Comparison of ENCODE assay signal across 12 mouse cellular contexts in the genomic region with DNA sequence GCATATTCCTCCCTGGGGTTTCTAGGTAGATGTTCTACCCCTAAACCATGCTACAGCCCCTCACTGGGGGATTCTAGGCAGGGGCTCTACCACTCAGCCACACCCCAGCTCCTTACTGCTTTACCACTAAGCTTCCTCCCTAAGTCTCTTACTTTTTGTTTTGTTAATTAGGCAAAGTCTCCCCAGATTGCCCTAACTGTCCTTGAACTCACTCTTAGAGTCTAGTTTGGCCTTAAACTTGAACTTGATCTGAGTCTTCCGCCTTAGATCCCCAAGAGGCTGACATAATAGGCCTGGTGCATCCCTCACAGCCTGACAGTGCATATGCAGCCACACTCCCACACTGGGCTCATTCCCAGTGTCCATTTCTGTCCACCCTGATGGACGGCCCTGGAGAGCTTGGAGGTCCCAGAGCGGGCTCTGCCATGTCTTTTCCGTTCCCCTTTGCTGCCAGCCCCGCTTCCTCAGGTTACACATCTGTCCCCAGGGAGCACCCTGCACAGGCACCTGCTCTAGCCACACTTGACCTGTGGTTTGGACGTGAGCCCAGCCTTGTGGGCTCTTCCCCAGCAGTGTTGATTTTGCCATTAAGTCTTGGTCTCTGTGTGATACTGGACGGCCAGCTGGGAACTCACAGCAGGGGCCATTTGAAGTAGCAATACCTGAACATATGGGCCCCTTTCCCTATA. TPM values are rescaled to one million over a fixed set of nuclear protein-coding genes. Genes with fewer than 3 reads are reported as not detected.
A peak's percentile ranks its signal among the peaks of the same experiment; 100 is the strongest.
DNase-seq lines count a peak whose midpoint lies in the region; ATAC-seq and TF ChIP-seq lines count a peak whose summit lies in the region.
"Had no signal": no experiment of that assay in that cellular context is flagged by ENCODE, and none has a peak within 500 bp of the region (broad histone marks: within the 10 kb centered on the region; RNA-seq: fewer than 3 reads in every experiment).

No protein-coding gene starts in this region.

- intact Hi-C loops in gastrocnemius, adult 2 months (cut with DNase I), result no loop called here

- H3K27ac ChIP-seq in gastrocnemius, adult 2 months, result peak overlapping the region; percentile 25; the same call in 1 of the 2 replicates
- no peak overlapping the region for H3K27ac ChIP-seq in midbrain, embryonic 16.5 days (ENCODE audit: low read length)
- H3K27ac ChIP-seq in heart, embryonic 12.5 days (ENCODE audit: poor library complexity, severe bottlenecking), result no peak overlapping the region
- H3K27ac ChIP-seq: heart, embryonic 13.5 days had no signal

- no peak for TF ChIP-seq CTCF in gastrocnemius, adult 2 months (IDR thresholded peaks at IDR 0.05)

- H3K36me3 ChIP-seq in midbrain, embryonic 16.5 days (ENCODE audit: control insufficient read depth, insufficient read depth, low read length), result peaks cover 13% of the 10 kb centered on the region
- peaks cover 38% of the 10 kb centered on the region for H3K36me3 ChIP-seq in heart, embryonic 12.5 days

- no peak for ATAC-seq in midbrain, embryonic 16.5 days
- ATAC-seq in heart, embryonic 12.5 days (ENCODE audit: insufficient number of reproducible peaks, low FRiP score), result no peak

- peak; percentile 15 for DNase-seq in spleen, adult 12 weeks (ENCODE audit: low spot score)
- DNase-seq in spleen, postnatal 10 days (ENCODE audit: low spot score in 2 of 2), result no peak
- peak; percentile 87 for DNase-seq in gastrocnemius, adult 2 months
- peak; percentile 82 for DNase-seq in lung, postnatal 25 days (ENCODE audit: low spot score)
- DNase-seq in ovary, postnatal 36 days (ENCODE audit: low spot score), result no peak
- DNase-seq in embryo, embryonic 10.5 days (ENCODE audit: low spot score), result no peak
- DNase-seq: cerebellum, adult 11-12 months; kidney, adult 11 months had no signal

- H3K9me3 ChIP-seq in midbrain, embryonic 16.5 days (replicated peaks; ENCODE audit: control insufficient read depth, low read length, poor library complexity, severe bottlenecking), result no peaks in the 10 kb centered on the region
- H3K9me3 ChIP-seq in heart, embryonic 12.5 days (replicated peaks), result no peaks in the 10 kb centered on the region
- H3K9me3 ChIP-seq: heart, embryonic 13.5 days had no signal

- 83% methylated on average over 7 of the region's 7 CpGs for WGBS in midbrain, embryonic 16.5 days
- WGBS in heart, embryonic 12.5 days, result 80% methylated on average over 7 of the region's 7 CpGs

- H3K27me3 ChIP-seq in midbrain, embryonic 16.5 days (ENCODE audit: control insufficient read depth, insufficient read depth, low read depth, low read length), result no peaks in the 10 kb centered on the region
- H3K27me3 ChIP-seq in heart, embryonic 12.5 days (replicated peaks), result no peaks in the 10 kb centered on the region
- H3K27me3 ChIP-seq: heart, embryonic 13.5 days had no signal

- H3K9ac ChIP-seq in midbrain, embryonic 16.5 days (ENCODE audit: low read depth, low read length), result no peak overlapping the region
- no peak overlapping the region for H3K9ac ChIP-seq in heart, embryonic 12.5 days

- H3K4me3 ChIP-seq in gastrocnemius, adult 2 months, result no peak overlapping the region
- H3K4me3 ChIP-seq in midbrain, embryonic 16.5 days (ENCODE audit: low read depth, low read length), result no peak overlapping the region
- no peak overlapping the region for H3K4me3 ChIP-seq in heart, embryonic 12.5 days
- H3K4me3 ChIP-seq: erythroblast, embryonic 14.5 days; heart, embryonic 13.5 days had no signal

- H3K4me1 ChIP-seq in midbrain, embryonic 16.5 days (ENCODE audit: control insufficient read depth, insufficient read depth, low read length), result no peaks in the 10 kb centered on the region
- peaks cover 22% of the 10 kb centered on the region for H3K4me1 ChIP-seq in heart, embryonic 12.5 days (replicated peaks)

- H3K4me2 ChIP-seq in midbrain, embryonic 16.5 days (ENCODE audit: low read length), result no peak overlapping the region
- no peak overlapping the region for H3K4me2 ChIP-seq in heart, embryonic 12.5 days

RNA-seq across cellular contexts. Expression of a gene that starts 6.3 kb away (rescaled TPM):
- not detected for total RNA-seq in gastrocnemius, adult 2 months (2021)
- polyA plus RNA-seq in midbrain, embryonic 16.5 days (2015; fragmentation: Nextera tagmentation; extraction: Ambion mirVana), result not detected in 2 replicates
- 0.26 and 0.46 TPM in 2 replicates for polyA plus RNA-seq in heart, embryonic 12.5 days (2016; fragmentation: Nextera tagmentation; extraction: Ambion mirVana)
- polyA plus RNA-seq: erythroblast, embryonic 14.5 days had no signal

RNA-seq across cellular contexts. Expression of a gene that starts 39.6 kb away (rescaled TPM):
- total RNA-seq in gastrocnemius, adult 2 months (2021), result 10 to 100 TPM; 15.4 to 19.1 TPM
- 46.1 and 48.2 TPM in 2 replicates for polyA plus RNA-seq in midbrain, embryonic 16.5 days (2015; fragmentation: Nextera tagmentation; extraction: Ambion mirVana)
- 19.1 and 19.3 TPM in 2 replicates for polyA plus RNA-seq in heart, embryonic 12.5 days (2016; fragmentation: Nextera tagmentation; extraction: Ambion mirVana)

Comparison
In these comparisons a context has a peak if more than half of its experiments do, and no peak if none do; other contexts are left out.
1. DNase-seq: peak in spleen, adult 12 weeks (single experiment), gastrocnemius, adult 2 months (single experiment) and lung, postnatal 25 days (single experiment); none in spleen, postnatal 10 days (0 of 2), ovary, postnatal 36 days (single experiment) and embryo, embryonic 10.5 days (single experiment).